Mouse (Mus musculus): ENCODE measurements around the gene Hoxd11.

GRCm38 (mm10) chr2:74710929-74711543 is 31.7 kb downstream of the Hoxd11 start:
- TF ChIP-seq CTCF (conservative IDR thresholded peaks at IDR 0.05; ENCODE audit: insufficient read depth, insufficient read length, low read depth, low read length) (no peak), POLR2A (IDR thresholded peaks at IDR 0.05; ENCODE audit: low read depth, low read length) (no peak)
